Mouse (Mus musculus): ENCODE data around the gene Cited1.

- TF ChIP-seq ZKSCAN1 (IDR thresholded peaks at IDR 0.05; ENCODE audit: borderline replicate concordance, low read depth, low read length), result no peak
- TF ChIP-seq POLR2A (IDR thresholded peaks at IDR 0.05; ENCODE audit: low read depth, low read length), result no peak
These were observed 32.9 kb downstream of the Cited1 start for GRCm38 (mm10) chrX:102219126-102219525.
